Mouse (Mus musculus): ENCODE results near the gene Galnt14. TPM values are rescaled to one million over a fixed set of nuclear protein-coding genes. Genes with fewer than 3 reads are reported as not detected.

Gene Galnt14
- total RNA-seq, 2 experiments from 2014 or later, result 18.7 to 19.3 TPM

DNA sequence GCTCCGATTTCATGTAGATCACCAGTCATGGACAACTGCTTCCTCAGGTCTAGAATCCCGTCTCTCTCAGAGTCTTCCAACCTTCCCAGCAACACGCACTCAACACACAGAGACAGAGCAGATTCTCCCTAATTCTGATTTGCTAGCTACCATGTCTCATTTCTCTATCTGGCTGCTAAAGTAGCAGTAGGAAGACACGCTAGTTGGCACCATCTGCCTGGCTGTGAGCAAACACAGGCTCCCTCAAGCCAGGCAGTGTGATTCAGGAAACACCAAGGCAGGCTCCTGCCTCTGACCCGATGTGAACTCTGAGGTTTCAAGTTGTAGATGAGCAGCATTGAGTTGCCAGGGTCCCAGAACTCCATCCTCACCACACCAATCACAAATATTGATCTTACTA, 25.5 kb downstream of the Galnt14 start:
- intact Hi-C loops (cut with DNase I), result no loop called here
- peak in 1 of 2 experiments; percentile 33 for DNase-seq (ENCODE audit: extremely low spot score in 1 of 2, low spot score in 2 of 2)

DNA sequence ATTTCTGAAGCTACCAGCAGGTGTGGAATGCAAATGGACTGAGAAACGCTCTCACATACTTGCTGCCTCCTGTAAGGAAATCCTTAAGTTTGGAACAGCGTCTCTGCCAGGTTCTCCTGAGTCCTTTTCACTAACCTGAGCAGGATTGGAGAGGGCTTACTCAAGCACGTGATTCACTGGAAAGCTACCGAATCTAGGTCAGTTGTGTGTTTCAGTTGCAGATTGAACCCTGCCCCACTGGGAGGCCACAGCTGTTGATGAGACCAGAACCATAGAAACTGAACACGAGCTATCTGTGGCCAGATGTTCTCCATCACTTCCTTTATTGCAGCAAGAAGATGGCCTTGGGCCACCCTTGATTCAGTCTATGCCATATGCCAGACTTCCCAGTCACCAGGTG, 38.3 kb downstream of the Galnt14 start:
- DNase-seq (ENCODE audit: extremely low spot score in 1 of 2, low spot score in 2 of 2), result no peak
- intact Hi-C loops (cut with DNase I), result no loop called here

DNA sequence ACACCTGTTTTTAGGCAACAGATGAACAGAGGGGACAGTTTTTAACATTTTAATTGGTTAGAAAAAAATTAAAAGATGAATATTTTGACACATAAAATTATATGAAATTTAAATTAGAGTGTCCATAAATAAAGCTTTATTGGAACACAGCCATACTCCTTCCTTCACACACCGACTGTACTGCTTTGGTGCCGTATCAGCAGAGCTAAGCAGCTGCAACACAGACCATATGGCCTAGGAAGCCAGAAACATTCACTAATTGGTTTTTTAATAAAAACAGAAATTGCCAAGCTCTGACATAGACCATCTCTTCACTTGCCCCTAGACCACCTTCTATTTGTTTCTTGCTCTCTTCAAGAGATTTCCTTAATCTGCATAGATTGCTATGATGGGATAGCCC, 40.2 kb downstream of the Galnt14 start:
- intact Hi-C loops (cut with DNase I), result no loop called here
- no peak for DNase-seq (ENCODE audit: extremely low spot score in 1 of 2, low spot score in 2 of 2)

DNA sequence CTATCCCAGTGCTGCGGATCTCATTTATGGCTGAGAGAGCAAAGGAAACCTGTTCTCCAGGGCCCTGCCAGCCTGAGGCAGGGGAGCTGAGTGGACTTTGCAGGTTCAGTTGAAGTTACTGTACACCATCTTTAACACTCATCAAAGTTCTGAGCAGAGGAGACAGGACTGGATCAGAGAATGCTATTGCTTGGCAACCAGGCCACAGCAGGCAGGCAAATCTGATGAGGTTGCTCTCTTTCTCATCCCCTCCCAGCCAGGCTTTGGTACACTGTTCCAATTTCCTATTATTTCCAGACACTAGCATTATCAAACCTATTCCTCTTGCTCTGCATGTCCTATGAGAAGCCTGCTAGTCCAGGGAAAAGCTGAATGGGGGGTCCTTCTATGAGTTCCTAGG, 41.3 kb downstream of the Galnt14 start:
- intact Hi-C loops (cut with DNase I), result no loop called here
- DNase-seq (ENCODE audit: extremely low spot score in 1 of 2, low spot score in 2 of 2), result no peak

DNA sequence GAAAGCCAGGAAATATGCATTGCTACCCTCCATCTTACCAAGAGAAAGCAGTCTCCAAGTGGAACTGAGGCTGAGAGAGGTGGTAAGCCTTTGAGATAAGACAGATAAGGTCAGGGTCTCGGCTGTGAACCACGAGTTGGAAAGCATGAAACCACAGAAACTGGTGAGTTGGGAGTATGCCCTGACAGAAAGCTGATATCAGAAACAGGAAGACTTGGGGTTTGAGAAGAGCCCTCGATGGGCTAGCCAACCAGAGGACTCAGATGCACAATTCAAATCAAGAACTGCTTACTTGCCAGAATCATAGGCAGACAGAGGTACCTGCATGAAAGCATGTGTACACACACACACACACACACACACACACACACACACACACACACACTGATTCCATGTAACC, 47.0 kb downstream of the Galnt14 start:
- intact Hi-C loops (cut with DNase I), result no loop called here
- no peak for DNase-seq (ENCODE audit: extremely low spot score in 1 of 2, low spot score in 2 of 2)

DNA sequence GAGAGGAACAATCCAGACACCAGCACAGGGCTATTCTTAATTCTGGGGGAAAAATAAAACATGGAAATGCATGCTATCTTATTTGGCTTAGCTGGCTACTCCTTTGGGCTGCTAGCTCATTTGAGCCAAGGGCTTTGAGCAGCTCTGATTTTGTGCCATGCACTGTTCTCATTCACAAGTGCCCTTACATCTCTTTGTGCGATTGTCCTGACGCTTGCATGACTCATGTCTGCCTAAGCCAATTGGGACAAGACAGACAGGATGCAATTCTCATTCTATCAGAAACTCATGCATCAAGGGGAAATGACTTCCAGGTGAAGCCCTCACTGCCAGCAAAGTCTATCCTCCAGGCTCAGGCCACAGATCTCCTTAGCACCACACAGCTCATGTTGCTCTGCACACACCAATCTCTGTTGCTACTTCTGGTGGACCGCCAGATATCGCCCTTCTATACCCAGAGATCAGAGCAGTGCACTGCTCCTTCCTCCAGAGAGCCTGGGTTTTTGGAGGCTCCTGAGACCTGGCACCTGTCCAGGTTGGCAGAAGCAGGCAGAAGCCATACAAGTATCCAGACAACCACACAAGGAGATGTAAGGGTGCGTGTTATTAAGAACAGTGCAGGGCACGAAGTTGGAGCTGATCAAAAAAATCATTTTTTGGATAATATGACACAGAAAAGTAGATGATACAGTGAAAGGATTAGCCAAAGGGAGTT, 51.4 kb downstream of the Galnt14 start:
- no peak for DNase-seq (ENCODE audit: extremely low spot score in 1 of 2, low spot score in 2 of 2)

DNA sequence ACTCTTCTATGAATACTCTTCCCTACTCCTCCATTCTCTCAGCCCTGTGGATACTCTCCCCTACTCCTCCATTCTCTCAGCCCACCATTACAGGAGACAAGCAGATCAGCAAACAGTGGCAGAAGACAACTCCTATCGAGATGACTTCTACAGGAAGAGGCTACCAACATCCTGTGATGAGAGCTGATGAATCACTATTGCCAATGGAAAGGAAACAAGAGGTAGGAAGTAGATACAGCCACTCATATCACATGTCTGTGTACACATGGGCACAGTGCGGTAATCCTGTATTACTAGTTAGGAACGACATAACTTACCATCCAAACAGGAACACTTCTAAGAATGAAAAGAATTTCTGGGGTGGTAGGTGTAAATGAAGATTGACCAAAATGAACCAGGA, 53.9 kb downstream of the Galnt14 start:
- DNase-seq (ENCODE audit: extremely low spot score in 1 of 2, low spot score in 2 of 2), result no peak
- intact Hi-C loops (cut with DNase I), result no loop called here

More for the DNA sequence above, 51.4 kb downstream of the Galnt14 start:
- intact Hi-C loops (cut with DNase I), result no loop called here

DNA sequence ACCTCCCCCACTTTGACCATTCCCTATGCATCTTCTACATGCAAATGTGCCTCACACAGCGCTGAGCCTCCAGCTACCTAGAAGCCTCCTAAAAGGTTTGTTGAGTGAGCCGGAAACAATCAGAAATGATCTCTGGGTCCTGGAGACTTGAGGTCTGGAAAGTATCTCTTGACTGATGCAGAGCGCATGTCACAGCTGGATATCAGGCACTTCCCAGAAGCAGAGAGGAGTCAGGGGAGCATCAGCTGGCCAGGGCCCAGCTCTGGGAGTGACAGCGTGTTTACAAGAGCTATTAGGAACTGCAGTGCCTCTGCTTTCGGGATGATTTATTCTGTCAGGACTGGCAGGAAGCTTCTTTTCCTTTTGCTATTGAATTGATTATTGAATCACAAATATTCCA, 56.0 kb downstream of the Galnt14 start:
- no peak for DNase-seq (ENCODE audit: extremely low spot score in 1 of 2, low spot score in 2 of 2)
- intact Hi-C loops (cut with DNase I), result no loop called here

DNA sequence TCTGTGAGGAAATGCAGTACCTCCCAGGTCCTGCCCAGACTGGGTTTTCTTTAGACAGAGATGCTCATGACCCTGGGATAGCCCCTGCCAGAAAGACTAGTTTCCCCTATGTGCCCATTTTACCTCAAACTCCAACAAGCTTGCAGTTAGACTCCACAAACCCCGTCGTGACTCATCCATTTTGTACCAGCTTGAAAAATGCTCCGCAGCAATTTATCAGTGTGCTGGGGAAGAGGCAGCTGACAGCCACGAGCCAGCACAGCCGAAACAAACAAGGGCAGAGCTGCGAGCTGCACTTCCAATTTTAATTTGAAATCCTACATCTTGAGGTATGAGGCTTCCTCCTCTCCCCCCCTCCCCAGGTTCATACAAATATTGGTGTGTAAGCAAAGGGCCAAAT, 60.9 kb downstream of the Galnt14 start:
- intact Hi-C loops (cut with DNase I), result no loop called here
- DNase-seq (ENCODE audit: extremely low spot score in 1 of 2, low spot score in 2 of 2), result no peak

DNA sequence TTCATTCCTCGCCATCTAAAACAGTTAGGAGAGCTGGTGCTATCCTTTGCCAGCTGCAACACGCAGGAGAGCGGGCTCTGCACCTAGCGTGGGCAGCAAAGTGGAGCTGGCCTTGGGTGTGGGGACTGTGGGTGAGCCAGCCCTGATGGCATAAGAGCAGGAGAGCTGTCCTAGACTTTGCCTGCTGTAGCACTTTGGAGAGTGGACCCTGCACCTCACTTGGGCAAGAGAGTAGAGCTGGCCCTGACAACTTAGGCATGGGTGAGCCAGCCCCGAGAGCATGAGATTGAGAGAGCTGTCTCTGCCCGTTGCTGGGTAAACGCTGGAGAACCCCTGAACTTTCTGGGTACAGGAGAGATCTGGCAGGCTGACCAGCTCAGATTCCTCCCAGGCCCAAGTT, 68.6 kb downstream of the Galnt14 start:
- DNase-seq (ENCODE audit: extremely low spot score in 1 of 2, low spot score in 2 of 2), result no peak
- intact Hi-C loops (cut with DNase I), result no loop called here

DNA sequence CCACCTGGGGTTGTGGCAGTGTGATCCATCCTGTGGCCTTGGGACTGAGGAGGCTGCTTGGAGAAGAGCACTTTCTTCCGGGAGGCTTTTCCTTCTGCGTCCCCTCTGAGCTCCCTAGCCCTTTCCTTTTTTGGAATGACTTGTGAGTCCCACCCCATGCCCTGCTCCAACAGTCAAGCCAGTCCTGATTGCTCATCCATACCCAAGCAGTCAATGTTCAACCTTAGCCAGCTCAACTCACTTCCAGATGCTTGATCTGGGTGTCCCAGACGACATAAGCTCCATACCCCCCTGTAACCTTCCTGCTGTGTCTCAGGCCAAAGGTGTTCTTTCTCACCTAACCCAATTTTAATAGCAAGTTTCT, 70.2 kb downstream of the Galnt14 start:
- DNase-seq (ENCODE audit: extremely low spot score in 1 of 2, low spot score in 2 of 2), result no peak
- intact Hi-C loops (cut with DNase I), result no loop called here

DNA sequence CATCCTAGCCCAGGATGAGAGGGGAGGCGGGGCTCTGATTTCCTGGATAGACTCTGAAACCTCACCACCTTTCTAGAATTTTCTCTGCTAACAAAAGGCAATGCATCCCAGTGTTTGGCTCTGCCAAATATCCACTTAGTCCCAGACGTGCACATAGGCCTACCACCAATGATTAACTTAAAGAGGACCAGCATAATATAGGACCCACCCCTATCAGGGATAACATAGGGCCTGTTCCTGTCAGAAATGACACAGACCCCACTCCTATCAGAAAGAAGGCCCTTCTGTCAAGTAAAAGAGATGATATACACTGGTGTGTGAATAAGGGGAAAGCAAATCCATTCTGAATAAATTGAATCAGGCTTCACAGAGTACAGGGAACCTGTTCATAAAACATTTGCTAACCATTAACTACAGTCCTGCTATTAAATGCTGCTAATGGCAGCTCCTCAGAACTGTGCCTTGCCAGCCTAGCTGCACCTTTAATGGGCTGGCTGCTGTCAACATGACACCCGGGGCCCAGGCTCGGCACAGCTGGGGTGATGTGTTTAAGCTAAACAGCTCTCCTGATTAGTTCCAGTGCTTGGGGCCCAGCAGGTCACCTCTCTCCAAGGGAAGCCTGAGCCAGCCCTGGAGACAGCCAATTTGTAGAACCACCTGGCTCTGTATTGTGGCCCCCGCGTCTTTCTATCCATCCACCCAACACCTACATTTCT, 70.7 kb downstream of the Galnt14 start:
- intact Hi-C loops (cut with DNase I), result no loop called here
- DNase-seq (ENCODE audit: extremely low spot score in 1 of 2, low spot score in 2 of 2), result no peak

DNA sequence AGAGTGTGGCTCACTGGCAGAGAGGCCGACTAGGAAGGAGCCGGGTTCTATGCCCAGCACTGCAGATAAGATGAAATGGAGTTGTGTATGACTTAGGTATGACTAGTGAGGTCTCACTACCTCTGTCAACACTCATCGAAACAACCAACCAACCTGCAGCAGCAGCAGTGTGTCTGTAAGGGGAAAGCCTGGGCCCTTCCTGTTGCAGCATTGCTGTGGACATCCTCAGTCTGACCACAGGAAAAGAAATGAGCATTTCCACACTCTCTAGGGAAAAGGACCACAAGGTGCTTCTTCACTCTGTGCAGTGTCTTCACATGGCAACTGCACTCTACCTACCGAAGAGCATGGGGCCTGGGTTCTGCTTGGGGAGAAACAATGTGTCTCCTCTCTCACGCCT, 73.3 kb downstream of the Galnt14 start:
- intact Hi-C loops (cut with DNase I), result no loop called here

DNA sequence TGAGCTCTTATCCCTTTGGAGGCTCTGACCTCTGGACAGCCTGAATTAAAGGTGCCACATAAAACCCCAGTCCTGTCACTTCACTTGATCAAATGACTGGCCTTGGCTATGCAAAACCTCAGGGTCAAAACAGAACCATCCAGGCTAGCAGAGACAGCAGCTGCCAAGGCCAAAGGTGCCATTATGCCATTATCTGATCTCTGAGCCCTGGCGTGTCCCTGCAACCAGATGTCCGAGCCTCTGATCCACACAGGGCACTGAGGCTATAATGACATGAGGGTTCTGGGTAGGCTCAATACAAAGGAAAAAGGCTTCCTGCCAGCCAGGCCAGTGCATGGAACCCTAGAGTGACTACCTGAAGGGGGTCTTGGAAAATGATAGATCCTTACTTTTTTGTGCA, 75.4 kb downstream of the Galnt14 start:
- no peak for DNase-seq (ENCODE audit: extremely low spot score in 1 of 2, low spot score in 2 of 2)
- intact Hi-C loops (cut with DNase I), result no loop called here

More for the DNA sequence above, 73.3 kb downstream of the Galnt14 start:
- DNase-seq (ENCODE audit: extremely low spot score in 1 of 2, low spot score in 2 of 2), result no peak

DNA sequence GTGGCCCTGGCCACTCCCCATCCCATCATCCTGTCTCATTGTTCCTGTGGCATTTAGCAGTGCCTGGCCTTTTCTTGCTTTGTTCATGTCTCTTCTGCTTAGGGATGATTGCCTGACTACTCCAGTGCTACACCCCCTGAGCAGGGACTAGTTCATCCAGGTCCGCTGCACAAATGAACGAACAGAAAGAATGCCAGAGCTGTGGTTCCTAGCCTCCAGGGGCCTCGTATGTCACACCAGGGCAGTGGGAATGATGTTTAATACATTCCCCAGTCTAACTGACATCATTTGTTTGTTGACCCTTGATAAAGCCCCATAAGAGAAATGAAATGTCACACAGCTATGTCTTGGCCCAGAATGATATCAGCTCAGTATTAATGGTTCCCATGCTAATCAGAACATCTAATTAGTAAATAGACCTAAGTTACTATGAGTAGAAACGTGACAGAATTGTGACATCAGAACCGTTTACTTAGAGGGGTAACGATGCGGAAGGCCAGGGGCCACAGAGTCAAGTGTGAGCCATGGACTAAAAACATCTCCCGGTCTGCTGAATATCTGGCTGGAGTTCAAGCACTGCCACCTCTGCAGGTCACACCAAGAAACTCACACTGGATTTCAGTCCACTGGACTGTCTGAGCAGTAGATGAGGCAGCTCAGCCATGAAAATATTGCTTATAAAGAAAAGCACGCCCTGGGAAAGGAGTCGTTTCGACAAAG, 76.1 kb downstream of the Galnt14 start:
- intact Hi-C loops (cut with DNase I), result no loop called here
- no peak for DNase-seq (ENCODE audit: extremely low spot score in 1 of 2, low spot score in 2 of 2)

DNA sequence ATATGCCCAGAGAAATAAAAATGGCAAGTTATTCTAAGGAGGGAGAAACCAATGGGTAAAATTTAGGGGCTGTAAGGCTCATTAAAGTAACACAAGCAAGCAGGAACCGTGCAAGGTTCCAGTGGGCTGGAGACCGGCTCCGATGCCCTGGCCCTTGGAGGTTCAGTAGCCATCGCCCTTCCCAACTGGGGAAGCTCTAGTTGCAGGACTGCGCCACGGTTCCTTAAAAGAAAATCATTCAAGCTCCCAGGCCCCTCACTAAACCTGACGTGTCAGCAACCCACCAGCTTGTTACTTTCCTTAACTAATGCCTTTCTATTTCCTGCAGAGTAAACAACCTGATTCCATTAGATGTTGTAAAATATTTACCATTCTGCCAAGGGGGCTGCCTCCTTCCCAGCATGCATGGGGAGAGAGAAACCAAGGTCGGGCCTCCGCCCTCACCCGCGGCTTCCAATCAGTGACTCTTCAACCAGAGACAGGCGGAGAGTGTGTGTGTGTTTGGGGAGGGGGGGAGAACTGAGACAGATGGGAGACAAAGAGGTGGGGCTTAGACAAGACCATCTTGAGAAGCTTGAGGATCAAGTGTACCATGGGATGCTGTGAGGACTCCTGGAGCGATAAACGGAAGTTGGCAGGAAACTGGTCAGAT, 81.9 kb downstream of the Galnt14 start:
- no peak for DNase-seq (ENCODE audit: extremely low spot score in 1 of 2, low spot score in 2 of 2)
- intact Hi-C loops (cut with DNase I), result no loop called here

DNA sequence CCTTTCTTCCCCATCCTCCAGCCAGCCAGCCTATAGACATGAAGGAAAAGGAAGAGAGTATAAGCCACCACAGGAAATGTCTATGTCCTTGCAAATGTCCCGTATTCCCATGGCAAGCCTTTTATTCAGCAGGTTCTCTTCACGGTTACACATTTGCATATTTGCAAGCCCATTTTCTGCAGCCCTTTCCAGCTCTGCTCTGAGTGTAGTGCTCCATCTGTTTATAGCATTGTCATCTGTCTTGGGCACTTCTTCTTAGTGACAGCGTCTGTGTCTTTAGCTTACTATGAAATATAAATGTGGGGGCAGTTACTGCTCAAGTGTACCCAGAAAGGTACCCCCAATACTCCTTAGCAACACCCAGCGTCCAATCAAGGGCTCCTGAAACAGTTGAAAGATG, 83.3 kb downstream of the Galnt14 start:
- DNase-seq (ENCODE audit: extremely low spot score in 1 of 2, low spot score in 2 of 2), result peak in 1 of 2 experiments; percentile 8
- intact Hi-C loops (cut with DNase I), result no loop called here

DNA sequence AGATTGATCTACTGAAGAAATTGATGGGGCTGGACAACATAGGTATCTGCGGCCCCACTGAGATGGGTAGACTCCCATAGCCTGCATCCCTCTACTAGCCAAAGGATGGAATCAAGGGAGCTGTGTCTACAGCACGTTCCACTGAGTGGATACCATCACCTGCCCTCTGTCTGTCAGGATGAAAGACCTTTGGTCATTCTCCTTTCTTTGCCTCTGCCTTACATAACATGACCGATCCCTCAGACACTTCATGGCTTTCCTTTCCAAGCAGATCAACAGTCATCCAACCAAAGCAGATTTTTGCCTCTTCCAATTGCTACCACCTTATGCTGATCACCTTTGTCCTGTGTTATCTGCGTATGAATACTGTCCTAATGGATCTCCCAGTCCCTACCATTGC, 90.2 kb downstream of the Galnt14 start:
- DNase-seq (ENCODE audit: extremely low spot score in 1 of 2, low spot score in 2 of 2), result no peak
- intact Hi-C loops (cut with DNase I), result no loop called here

Data from left cerebral cortex, postnatal 10 days (tissue).